Mouse (Mus musculus) MEL (cell line): ENCODE measurements around the gene Pla2r1.

Experiments used
- CHD2 ChIP-seq: IDR thresholded peaks from 2 replicates; pipeline ENCODE4 v1.6.1; 2011; ENCODE audit warnings: low read length, improper control_type of control experiment
- CTCF ChIP-seq, 3 experiments: IDR thresholded peaks in 2 of 3; conservative IDR thresholded peaks in 1 of 3; 2 replicates each; pipeline ENCODE4 v1.5.1; 2011 to 2012; ENCODE audit warnings: low read length in 3 of 3, low read depth in 2 of 3, mild to moderate bottlenecking in 2 of 3, improper control_type of control experiment in 1 of 3, inconsistent platforms in 1 of 3, mixed read lengths in 1 of 3, moderate library complexity in 1 of 3; ENCODE audit not compliant: control insufficient read depth in 1 of 3, insufficient read depth in 1 of 3, poor library complexity in 1 of 3, severe bottlenecking in 1 of 3
- ELF1 ChIP-seq: IDR thresholded peaks from 2 replicates; pipeline ENCODE4 v1.6.1; 2014; ENCODE audit warnings: low read depth, mild to moderate bottlenecking, inconsistent platforms, low read length, improper control_type of control experiment, moderate library complexity
- EP300 ChIP-seq, 2 experiments: IDR thresholded peaks; 2 replicates each; pipeline ENCODE4 v1.6.1; 2011; ENCODE audit warnings: improper control_type of control experiment in 2 of 2, low read length in 2 of 2, low read depth in 1 of 2, mild to moderate bottlenecking in 1 of 2
- ETS1 ChIP-seq: IDR thresholded peaks from 2 replicates; pipeline ENCODE4 v1.6.1; 2012; ENCODE audit warnings: low read depth, mild to moderate bottlenecking, inconsistent platforms, low read length, improper control_type of control experiment, moderate library complexity
- KAT2A ChIP-seq: conservative IDR thresholded peaks from 2 replicates; pipeline ENCODE4 v1.6.1; 2012; ENCODE audit warnings: low read depth, low read length, improper control_type of control experiment, inconsistent platforms
- MAFK ChIP-seq: IDR thresholded peaks from 2 replicates; pipeline ENCODE4 v1.6.1; 2011; ENCODE audit warnings: low read depth, mild to moderate bottlenecking, low read length, improper control_type of control experiment, borderline replicate concordance
- MYB ChIP-seq: IDR thresholded peaks from 2 replicates; pipeline ENCODE4 v1.6.1; 2011; ENCODE audit warnings: mild to moderate bottlenecking, low read depth, low read length, improper control_type of control experiment
- MYC ChIP-seq: IDR thresholded peaks from 2 replicates; pipeline ENCODE4 v1.6.1; 2011; ENCODE audit warnings: low read depth, mild to moderate bottlenecking, low read length, improper control_type of control experiment, moderate library complexity
- POLR2A ChIP-seq, 2 experiments: IDR thresholded peaks; 2 replicates each; pipeline ENCODE4 v1.6.1; 2011 to 2012; ENCODE audit warnings: low read length in 2 of 2, mild to moderate bottlenecking in 2 of 2, control low read depth in 1 of 2, improper control_type of control experiment in 1 of 2, low read depth in 1 of 2, moderate library complexity in 1 of 2; ENCODE audit not compliant: control insufficient read depth in 1 of 2, insufficient read depth in 1 of 2, poor library complexity in 1 of 2
- RAD21 ChIP-seq: IDR thresholded peaks from 2 replicates; pipeline ENCODE4 v1.6.1; 2011; ENCODE audit warnings: mild to moderate bottlenecking, low read depth, low read length, improper control_type of control experiment
- TCF12 ChIP-seq: IDR thresholded peaks from 2 replicates; pipeline ENCODE4 v1.6.1; 2014; ENCODE audit warnings: low read depth, mild to moderate bottlenecking, inconsistent platforms, low read length, improper control_type of control experiment, moderate library complexity
- ZNF384 ChIP-seq: IDR thresholded peaks from 2 replicates; pipeline ENCODE4 v1.6.1; 2012; ENCODE audit warnings: low read depth, mild to moderate bottlenecking, inconsistent platforms, low read length, improper control_type of control experiment

DNA sequence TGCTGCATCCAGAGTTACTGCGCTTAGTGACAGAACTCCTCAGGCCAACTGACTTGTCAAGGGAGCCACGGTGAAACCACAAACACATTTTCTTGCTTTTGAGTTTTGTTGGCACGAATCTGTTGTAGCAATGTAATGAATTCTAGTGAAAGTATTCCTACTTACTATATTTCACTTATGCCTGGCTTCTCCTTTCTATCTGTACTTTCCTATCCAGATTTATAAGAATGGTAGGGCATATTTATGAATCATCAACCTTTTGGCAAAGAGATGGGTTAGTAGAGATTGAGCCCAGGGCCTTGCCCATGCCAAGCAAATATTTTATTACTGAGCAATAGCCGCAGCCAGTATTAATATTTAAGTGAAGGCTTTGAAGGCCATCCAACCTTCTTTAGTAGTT lies 30.3 kb upstream of the Pla2r1 start:
- TF ChIP-seq POLR2A (IDR thresholded peaks at IDR 0.05; ENCODE audit: control insufficient read depth in 1 of 2, insufficient read depth in 1 of 2, low read depth in 1 of 2, low read length in 2 of 2, poor library complexity in 1 of 2) (no peak), EP300 (IDR thresholded peaks at IDR 0.05; ENCODE audit: low read depth in 1 of 2, low read length in 2 of 2) (no peak), CHD2 (no peak), TCF12 (no peak), MAFK (no peak), ZNF384 (no peak), KAT2A (no peak), MYB (no peak), ETS1 (no peak), ELF1 (no peak), MYC (no peak), RAD21 (no peak), CTCF (IDR thresholded peaks at IDR 0.05 in 2 of 3, conservative IDR thresholded peaks at IDR 0.05 in 1 of 3; ENCODE audit: control insufficient read depth in 1 of 3, insufficient read depth in 1 of 3, low read depth in 2 of 3, low read length in 3 of 3, poor library complexity in 1 of 3, severe bottlenecking in 1 of 3) (no peak)
